Mouse (Mus musculus) midbrain, postnatal 0 days (tissue): Measurements from ENCODE around the gene BC052040. TPM values are rescaled to one million over a fixed set of nuclear protein-coding genes. Genes with fewer than 3 reads are reported as not detected.

Experiments
- ATAC-seq: fragments of 200-750 bp; cut with Nextera tagmentation; 2 replicates; pipeline ENCODE4 v1.8.0; 2017; ENCODE audit warnings: moderate number of reproducible peaks, mild to moderate bottlenecking, moderate TSS enrichment, moderate library complexity; ENCODE audit not compliant: low FRiP score
- DNase-seq: peaks from one replicate; pipeline ENCODE4 v3.0.0-alpha.2; 2015; ENCODE audit warnings: low spot score
- H3K27ac ChIP-seq: fragments of 300-500 bp; sonication (generic); 2 replicates; pipeline ENCODE4 v1.5.1; 2014; ENCODE audit warnings: low read depth, mild to moderate bottlenecking, low read length, mixed read lengths
- H3K27me3 ChIP-seq: fragments of 300-500 bp; sonication (generic); 2 replicates; pipeline ENCODE4 v1.6.1; 2014; ENCODE audit warnings: low read length, control low read depth, mixed read lengths; ENCODE audit not compliant: insufficient read depth
- H3K36me3 ChIP-seq: fragments of 300-500 bp; sonication (generic); 2 replicates; pipeline ENCODE4 v1.6.1; 2014; ENCODE audit warnings: low read length, control low read depth, mixed read lengths; ENCODE audit not compliant: insufficient read depth
- H3K4me1 ChIP-seq: fragments of 300-500 bp; sonication (generic); 2 replicates; pipeline ENCODE4 v1.6.1; 2014; ENCODE audit warnings: mild to moderate bottlenecking, control low read depth, antibody characterized with exemption, low read length, mixed read lengths; ENCODE audit not compliant: insufficient read depth
- H3K4me2 ChIP-seq: fragments of 300-500 bp; sonication (generic); 2 replicates; pipeline ENCODE4 v1.6.1; 2014; ENCODE audit warnings: low read depth, mild to moderate bottlenecking, low read length, mixed read lengths; ENCODE audit not compliant: poor library complexity, severe bottlenecking
- H3K4me3 ChIP-seq: fragments of 300-500 bp; sonication (generic); 2 replicates; pipeline ENCODE4 v1.5.1; 2014; ENCODE audit warnings: low read depth, mild to moderate bottlenecking, low read length, moderate library complexity
- H3K9ac ChIP-seq: fragments of 300-500 bp; sonication (generic); replicated peaks from 2 replicates; pipeline ENCODE4 v1.6.1; 2014; ENCODE audit warnings: mild to moderate bottlenecking, low read length, moderate library complexity, mixed read lengths; ENCODE audit not compliant: poor library complexity, severe bottlenecking
- H3K9me3 ChIP-seq: fragments of 300-500 bp; sonication (generic); 2 replicates; pipeline ENCODE4 v1.6.1; 2016; ENCODE audit warnings: low read length, control low read depth
- CTCF ChIP-seq: IDR thresholded peaks from 2 replicates; pipeline ENCODE4 v1.5.1; 2016; ENCODE audit warnings: antibody characterized with exemption, mild to moderate bottlenecking
- WGBS: fragments of 180-500 bp; shearing (Covaris S2); extraction: QIAGEN DNeasy Blood & Tissue Kit; methylation state at CpG from one replicate; pipeline ENCODE4 v1.1.7; 2014; 5-methylcytosine and 5-hydroxymethylcytosine counted together
- polyA plus RNA-seq: library from polyadenylated mRNA; unstranded; fragments of >200 nt; fragmentation: Nextera tagmentation; extraction: Ambion mirVana; gene quantifications from 2 replicates; pipeline ENCODE4 v1.2.1, GENCODE M21; 2015
- total RNA-seq: library from RNA; depleted of rRNA; stranded (reverse); fragments of >200 nt; gene quantifications from 2 replicates; pipeline ENCODE4 v1.2.3, GENCODE M21; 2014

The BC052040 gene
- total and polyA plus RNA-seq, 2 experiments from 2014 or later, result 16.1 to 17.3 TPM

GRCm38 (mm10) chr2:115543212-115543611 lies 38.3 kb upstream of the BC052040 start:
- Histone ChIP-seq H3K36me3 (no peaks in the 10 kb centered on the region), H3K4me1 (no peaks in the 10 kb centered on the region), H3K27me3 (no peaks in the 10 kb centered on the region), H3K4me2 (no peak overlapping the region), H3K9me3 (no peaks in the 10 kb centered on the region), H3K9ac (no peak overlapping the region), H3K27ac (no peak overlapping the region), H3K4me3 (no peak overlapping the region)
- ATAC-seq, result no peak
- TF ChIP-seq CTCF, result no peak
- no peak for DNase-seq
- 88% methylated on average over 4 of the region's 4 CpGs for WGBS

GRCm38 (mm10) chr2:115551901-115552300 lies 29.6 kb upstream of the BC052040 start:
- Histone ChIP-seq H3K9me3 (no peaks in the 10 kb centered on the region), H3K4me2 (no peak overlapping the region), H3K4me1 (no peaks in the 10 kb centered on the region), H3K9ac (no peak overlapping the region), H3K36me3 (no peaks in the 10 kb centered on the region), H3K27me3 (no peaks in the 10 kb centered on the region), H3K4me3 (no peak overlapping the region), H3K27ac (no peak overlapping the region)
- ATAC-seq, result no peak
- DNase-seq, result no peak
- WGBS, result 85% methylated on average over 3 of the region's 3 CpGs
- no peak for TF ChIP-seq CTCF

- ATAC-seq (no peak), DNase-seq (no peak)
- Histone ChIP-seq H3K4me3 (no peak overlapping the region), H3K36me3 (no peaks in the 10 kb centered on the region), H3K27me3 (no peaks in the 10 kb centered on the region), H3K9ac (no peak overlapping the region), H3K4me2 (no peak overlapping the region), H3K9me3 (no peaks in the 10 kb centered on the region), H3K27ac (no peak overlapping the region), H3K4me1 (no peaks in the 10 kb centered on the region)
- no peak for TF ChIP-seq CTCF
- WGBS, result 89% methylated on average over 3 of the region's 3 CpGs
Measured at GRCm38 (mm10) chr2:115562155-115562827, 19.2 kb upstream of the BC052040 start.

GRCm38 (mm10) chr2:115563436-115564093 lies 18.0 kb upstream of the BC052040 start:
- H3K27me3 ChIP-seq, result no peaks in the 10 kb centered on the region

GRCm38 (mm10) chr2:115571996-115572395 lies 9.5 kb upstream of the BC052040 start:
- H3K9ac ChIP-seq, result no peak overlapping the region
- TF ChIP-seq CTCF, result no peak
- H3K4me1 ChIP-seq, result no peaks in the 10 kb centered on the region
- H3K9me3 ChIP-seq, result no peaks in the 10 kb centered on the region
- no peaks in the 10 kb centered on the region for H3K27me3 ChIP-seq
- no peaks in the 10 kb centered on the region for H3K36me3 ChIP-seq
- WGBS, result 89% methylated on average over 1 of the region's 1 CpGs
- no peak overlapping the region for H3K4me3 ChIP-seq
- no peak for DNase-seq
- H3K4me2 ChIP-seq, result no peak overlapping the region
- no peak for ATAC-seq
- H3K27ac ChIP-seq, result no peak overlapping the region

More at GRCm38 (mm10) chr2:115563436-115564093, 18.0 kb upstream of the BC052040 start:
- H3K4me1 ChIP-seq, result no peaks in the 10 kb centered on the region
- H3K9me3 ChIP-seq, result no peaks in the 10 kb centered on the region
- WGBS, result 88% methylated on average over 6 of the region's 6 CpGs
- no peak for DNase-seq
- H3K4me2 ChIP-seq, result no peak overlapping the region
- no peaks in the 10 kb centered on the region for H3K36me3 ChIP-seq
- H3K4me3 ChIP-seq, result no peak overlapping the region
- TF ChIP-seq CTCF, result no peak
- H3K27ac ChIP-seq, result no peak overlapping the region
- no peak for ATAC-seq
- no peak overlapping the region for H3K9ac ChIP-seq

- DNase-seq (no peak), ATAC-seq (no peak)
- Histone ChIP-seq H3K27me3 (no peaks in the 10 kb centered on the region), H3K4me2 (no peak overlapping the region), H3K27ac (no peak overlapping the region), H3K4me3 (no peak overlapping the region), H3K36me3 (no peaks in the 10 kb centered on the region), H3K4me1 (no peaks in the 10 kb centered on the region), H3K9me3 (no peaks in the 10 kb centered on the region), H3K9ac (no peak overlapping the region)
- TF ChIP-seq CTCF, result no peak
- WGBS, result 63% methylated on average over 5 of the region's 5 CpGs
Measured at GRCm38 (mm10) chr2:115574802-115575201, 6.7 kb upstream of the BC052040 start.
